Mouse (Mus musculus): ENCODE results near the gene Olfr608. TPM values are rescaled to one million over a fixed set of nuclear protein-coding genes. Genes with fewer than 3 reads are reported as not detected.
"Not testable (repeated sequence)": the region's sequence is repeated elsewhere in the genome, so short reads cannot be mapped to it uniquely, and the experiment has no call there.

Gene Olfr608
- not detected in 2 replicates for polyA plus RNA-seq (2015; fragmentation: Nextera tagmentation; extraction: Ambion mirVana)

- Histone ChIP-seq H3K9me3 (replicated peaks; ENCODE audit: control insufficient read depth, low read length) (no peaks in the 10 kb centered on the region), H3K4me1 (ENCODE audit: control insufficient read depth, low read depth, low read length) (no peaks in the 10 kb centered on the region), H3K4me2 (ENCODE audit: low read depth, low read length) (no peak within 1 kb of the TSS), H3K27ac (ENCODE audit: low read length) (no peak within 1 kb of the TSS), H3K4me3 (ENCODE audit: low read depth, low read length) (no peak within 1 kb of the TSS), H3K9ac (ENCODE audit: low read depth, low read length) (no peak within 1 kb of the TSS), H3K36me3 (ENCODE audit: control insufficient read depth, insufficient read depth) (no peaks in the 10 kb centered on the region), H3K27me3 (ENCODE audit: control insufficient read depth, insufficient read depth, low read depth, low read length) (no peaks in the 10 kb centered on the region)
- ATAC-seq (ENCODE audit: low read depth), result no peak
These were observed at the start of gene Olfr608 for GRCm38 (mm10) chr7:103469577-103469976. Olfr608 (plus strand) TSS chr7:103469877.

- no peak for ATAC-seq (ENCODE audit: low read depth)
- H3K4me2 ChIP-seq (ENCODE audit: low read depth, low read length), result no peak within 1 kb of the TSS
- H3K9me3 ChIP-seq (replicated peaks; ENCODE audit: control insufficient read depth, low read length), result no peaks in the 10 kb centered on the region
- H3K36me3 ChIP-seq (ENCODE audit: control insufficient read depth, insufficient read depth), result no peaks in the 10 kb centered on the region
- no peak within 1 kb of the TSS for H3K4me3 ChIP-seq (ENCODE audit: low read depth, low read length)
- H3K27ac ChIP-seq (ENCODE audit: low read length), result no peak within 1 kb of the TSS
- no peak within 1 kb of the TSS for H3K9ac ChIP-seq (ENCODE audit: low read depth, low read length)
- 60% methylated on average over 1 of the region's 1 CpGs for WGBS (ENCODE audit: insufficient replicate concordance)
- H3K27me3 ChIP-seq (ENCODE audit: control insufficient read depth, insufficient read depth, low read depth, low read length), result no peaks in the 10 kb centered on the region
- no peaks in the 10 kb centered on the region for H3K4me1 ChIP-seq (ENCODE audit: control insufficient read depth, low read depth, low read length)
These were observed 24.3 kb upstream of the Olfr608 start, which contains the start of gene Olfr605 for GRCm38 (mm10) chr7:103445339-103445738. Olfr605 (minus strand) TSS chr7:103445439.

DNA sequence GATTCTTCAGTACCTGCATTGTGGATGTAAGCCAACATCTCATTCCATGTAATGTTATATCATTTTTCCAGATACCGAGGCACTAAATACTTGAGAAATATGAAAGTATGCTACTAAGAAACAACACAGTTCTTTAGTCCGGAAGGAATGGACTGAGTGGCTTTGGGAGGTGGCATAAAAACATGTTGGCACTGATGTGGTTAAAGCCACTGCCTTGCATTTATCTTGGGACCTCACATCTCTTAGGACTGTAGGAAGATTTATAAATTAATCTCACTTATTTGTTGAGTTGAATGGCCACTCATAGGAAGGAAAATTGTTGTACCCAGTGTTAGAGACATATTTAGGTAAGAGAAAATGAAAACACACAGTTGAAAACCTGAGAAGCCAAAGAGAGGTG, 20.9 kb upstream of the Olfr608 start, which contains the start of gene Olfr606:
TSS of gene Olfr606 (plus strand) at position 301 of the 400 bp plus-strand sequence.
- H3K9ac ChIP-seq (ENCODE audit: low read depth, low read length), result no peak within 1 kb of the TSS
- ATAC-seq (ENCODE audit: low read depth), result no peak
- no peaks in the 10 kb centered on the region for H3K9me3 ChIP-seq (replicated peaks; ENCODE audit: control insufficient read depth, low read length)
- H3K27me3 ChIP-seq (ENCODE audit: control insufficient read depth, insufficient read depth, low read depth, low read length), result no peaks in the 10 kb centered on the region
- H3K4me1 ChIP-seq (ENCODE audit: control insufficient read depth, low read depth, low read length), result no peaks in the 10 kb centered on the region
- H3K4me2 ChIP-seq (ENCODE audit: low read depth, low read length), result no peak within 1 kb of the TSS
- 72% methylated on average over 2 of the region's 2 CpGs for WGBS (ENCODE audit: insufficient replicate concordance)
- no peak within 1 kb of the TSS for H3K4me3 ChIP-seq (ENCODE audit: low read depth, low read length)
- H3K36me3 ChIP-seq (ENCODE audit: control insufficient read depth, insufficient read depth), result no peaks in the 10 kb centered on the region
- no peak within 1 kb of the TSS for H3K27ac ChIP-seq (ENCODE audit: low read length)

GRCm38 (mm10) chr7:103460590-103460989, 9.1 kb upstream of the Olfr608 start:
- Histone ChIP-seq H3K4me2 (ENCODE audit: low read depth, low read length) (no peak overlapping the region), H3K36me3 (ENCODE audit: control insufficient read depth, insufficient read depth) (no peaks in the 10 kb centered on the region), H3K9ac (ENCODE audit: low read depth, low read length) (no peak overlapping the region), H3K27ac (ENCODE audit: low read length) (no peak overlapping the region), H3K4me1 (ENCODE audit: control insufficient read depth, low read depth, low read length) (no peaks in the 10 kb centered on the region), H3K9me3 (replicated peaks; ENCODE audit: control insufficient read depth, low read length) (no peaks in the 10 kb centered on the region), H3K27me3 (ENCODE audit: control insufficient read depth, insufficient read depth, low read depth, low read length) (no peaks in the 10 kb centered on the region), H3K4me3 (ENCODE audit: low read depth, low read length) (no peak overlapping the region)
- no peak for ATAC-seq (ENCODE audit: low read depth)
- 71% methylated on average over 5 of the region's 5 CpGs for WGBS (ENCODE audit: insufficient replicate concordance)

DNA sequence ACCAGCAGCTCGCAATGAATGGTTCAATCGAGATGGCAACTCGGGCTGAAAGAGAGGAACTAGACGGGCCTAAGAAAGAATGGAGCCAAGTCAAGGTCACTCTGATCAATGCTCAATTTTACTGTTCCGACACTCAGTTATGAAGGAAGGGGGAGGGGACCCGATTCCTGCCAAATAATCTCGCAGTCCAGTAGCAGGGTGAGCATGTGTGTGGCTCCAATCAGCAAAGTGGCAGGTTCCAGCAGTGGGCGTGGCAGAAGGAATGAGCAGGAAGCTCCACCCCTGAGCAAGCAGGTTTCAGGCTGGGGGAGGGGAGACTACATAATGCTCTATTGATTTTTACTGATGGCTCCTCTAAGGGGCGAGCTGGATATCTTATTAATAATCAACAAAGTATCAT, 7.4 kb downstream of the Olfr608 start:
- H3K4me1 ChIP-seq (ENCODE audit: control insufficient read depth, low read depth, low read length); H3K27ac ChIP-seq (ENCODE audit: low read length); H3K27me3 ChIP-seq (ENCODE audit: control insufficient read depth, insufficient read depth, low read depth, low read length); H3K4me2 ChIP-seq (ENCODE audit: low read depth, low read length); ATAC-seq (ENCODE audit: low read depth); H3K9me3 ChIP-seq (replicated peaks; ENCODE audit: control insufficient read depth, low read length); H3K9ac ChIP-seq (ENCODE audit: low read depth, low read length); H3K36me3 ChIP-seq (ENCODE audit: control insufficient read depth, insufficient read depth); H3K4me3 ChIP-seq (ENCODE audit: low read depth, low read length): not testable (repeated sequence)
- 59% methylated on average over 9 of the region's 9 CpGs for WGBS (ENCODE audit: insufficient replicate concordance)

DNA sequence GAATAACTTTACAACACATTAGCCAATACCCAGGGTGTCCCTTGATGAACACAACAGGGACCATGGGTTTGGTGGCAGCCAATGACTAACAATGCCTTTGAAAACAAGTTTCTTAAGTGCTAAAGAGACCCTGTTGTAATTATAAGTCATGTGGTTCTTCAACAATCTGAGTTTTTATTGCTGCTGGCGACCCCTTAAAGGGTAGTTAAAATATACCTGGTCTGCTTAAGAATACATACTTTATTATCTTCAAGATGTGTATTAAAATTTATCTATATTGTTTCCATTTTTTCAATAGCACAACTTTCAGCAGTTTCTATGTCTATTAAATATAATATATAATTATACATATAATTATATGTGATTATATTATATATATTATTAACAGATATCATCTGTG, 28.3 kb downstream of the Olfr608 start, which contains the start of gene Olfr609:
TSS of gene Olfr609 (minus strand) at position 101 of the 400 bp plus-strand sequence.
- Histone ChIP-seq H3K36me3 (ENCODE audit: control insufficient read depth, insufficient read depth) (no peaks in the 10 kb centered on the region), H3K9me3 (replicated peaks; ENCODE audit: control insufficient read depth, low read length) (no peaks in the 10 kb centered on the region), H3K4me3 (ENCODE audit: low read depth, low read length) (no peak within 1 kb of the TSS), H3K27ac (ENCODE audit: low read length) (no peak within 1 kb of the TSS), H3K4me2 (ENCODE audit: low read depth, low read length) (no peak within 1 kb of the TSS), H3K9ac (ENCODE audit: low read depth, low read length) (no peak within 1 kb of the TSS), H3K4me1 (ENCODE audit: control insufficient read depth, low read depth, low read length) (no peaks in the 10 kb centered on the region), H3K27me3 (ENCODE audit: control insufficient read depth, insufficient read depth, low read depth, low read length) (no peaks in the 10 kb centered on the region)
- WGBS (ENCODE audit: insufficient replicate concordance), result 37% methylated on average over 1 of the region's 1 CpGs
- ATAC-seq (ENCODE audit: low read depth), result no peak

DNA sequence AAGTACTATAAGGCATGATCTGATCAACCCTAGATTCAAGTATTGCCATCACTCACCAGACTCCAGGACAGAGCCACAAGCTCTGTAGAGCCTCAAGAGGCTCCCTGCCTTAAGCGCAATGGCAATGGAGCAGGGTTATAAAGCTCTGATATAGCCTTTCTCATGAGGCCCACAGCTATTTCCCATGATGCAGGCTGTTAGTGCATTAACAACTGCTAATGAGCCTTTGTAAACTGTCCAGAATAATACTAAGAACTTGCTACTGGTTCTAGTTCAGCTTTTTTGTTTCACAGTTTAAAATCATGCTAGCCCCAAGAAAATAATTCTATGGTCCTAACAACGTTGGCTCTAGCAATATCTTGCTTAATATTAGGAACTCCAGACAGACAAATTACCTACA, 42.3 kb downstream of the Olfr608 start, which contains the start of gene Olfr610:
TSS of gene Olfr610 (minus strand) at position 101 of the 400 bp plus-strand sequence.
- Histone ChIP-seq H3K4me2 (ENCODE audit: low read depth, low read length) (no peak within 1 kb of the TSS), H3K27ac (ENCODE audit: low read length) (no peak within 1 kb of the TSS), H3K27me3 (ENCODE audit: control insufficient read depth, insufficient read depth, low read depth, low read length) (no peaks in the 10 kb centered on the region), H3K9me3 (replicated peaks; ENCODE audit: control insufficient read depth, low read length) (no peaks in the 10 kb centered on the region), H3K9ac (ENCODE audit: low read depth, low read length) (no peak within 1 kb of the TSS), H3K36me3 (ENCODE audit: control insufficient read depth, insufficient read depth) (no peaks in the 10 kb centered on the region), H3K4me3 (ENCODE audit: low read depth, low read length) (no peak within 1 kb of the TSS), H3K4me1 (ENCODE audit: control insufficient read depth, low read depth, low read length) (no peaks in the 10 kb centered on the region)
- ATAC-seq (ENCODE audit: low read depth), result no peak
- 61% methylated on average over 2 of the region's 2 CpGs for WGBS (ENCODE audit: insufficient replicate concordance)

- not testable (repeated sequence) for ATAC-seq (ENCODE audit: low read depth); H3K4me1 ChIP-seq (ENCODE audit: control insufficient read depth, low read depth, low read length); H3K9me3 ChIP-seq (replicated peaks; ENCODE audit: control insufficient read depth, low read length); H3K27ac ChIP-seq (ENCODE audit: low read length); H3K4me3 ChIP-seq (ENCODE audit: low read depth, low read length); H3K4me2 ChIP-seq (ENCODE audit: low read depth, low read length); H3K27me3 ChIP-seq (ENCODE audit: control insufficient read depth, insufficient read depth, low read depth, low read length); H3K9ac ChIP-seq (ENCODE audit: low read depth, low read length); H3K36me3 ChIP-seq (ENCODE audit: control insufficient read depth, insufficient read depth)
- WGBS (ENCODE audit: insufficient replicate concordance), result 38% methylated on average over 1 of the region's 1 CpGs
These were observed 51.1 kb downstream of the Olfr608 start, which contains the start of gene Olfr611 for GRCm38 (mm10) chr7:103520746-103521145. Olfr611 (minus strand) TSS chr7:103520846.

All from liver, embryonic 16.5 days (tissue).